Mouse (Mus musculus) kidney, embryonic 14.5 days (tissue): ENCODE data around the gene Mfsd5. TPM values are rescaled to one million over a fixed set of nuclear protein-coding genes. Genes with fewer than 3 reads are reported as not detected.

ENCODE experiments used
- ATAC-seq: fragments of 200-750 bp; cut with Nextera tagmentation; 2 replicates; pipeline ENCODE4 v1.8.0; 2017; ENCODE audit warnings: moderate number of reproducible peaks, mild to moderate bottlenecking, moderate TSS enrichment, moderate library complexity; ENCODE audit not compliant: low FRiP score, low TSS enrichment
- H3K27ac ChIP-seq: fragments of 300-500 bp; sonication (generic); 2 replicates; pipeline ENCODE4 v1.5.1; 2014; ENCODE audit warnings: low read depth, mild to moderate bottlenecking, low read length, moderate library complexity, mixed read lengths
- H3K27me3 ChIP-seq: fragments of 300-500 bp; sonication (generic); 2 replicates; pipeline ENCODE4 v1.6.1; 2014; ENCODE audit warnings: mild to moderate bottlenecking, low read length; ENCODE audit not compliant: control insufficient read depth, insufficient read depth
- H3K36me3 ChIP-seq: fragments of 300-500 bp; sonication (generic); 2 replicates; pipeline ENCODE4 v1.6.1; 2014; ENCODE audit warnings: low read length, mixed read lengths; ENCODE audit not compliant: control insufficient read depth, insufficient read depth
- H3K4me1 ChIP-seq: fragments of 300-500 bp; sonication (generic); 2 replicates; pipeline ENCODE4 v1.6.1; 2014; ENCODE audit warnings: low read length, mixed read lengths; ENCODE audit not compliant: control insufficient read depth, insufficient read depth
- H3K4me2 ChIP-seq: fragments of 300-500 bp; sonication (generic); replicated peaks from 2 replicates; pipeline ENCODE4 v1.6.1; 2014; ENCODE audit warnings: low read depth, mild to moderate bottlenecking, low read length
- H3K4me3 ChIP-seq: fragments of 300-500 bp; sonication (generic); 2 replicates; pipeline ENCODE4 v1.5.1; 2014; ENCODE audit warnings: mild to moderate bottlenecking, low read length
- H3K9ac ChIP-seq: fragments of 300-500 bp; sonication (generic); 2 replicates; pipeline ENCODE4 v1.6.1; 2014; ENCODE audit warnings: low read depth, mild to moderate bottlenecking, low read length, moderate library complexity
- H3K9me3 ChIP-seq: fragments of 300-500 bp; sonication (generic); 2 replicates; pipeline ENCODE4 v1.6.1; 2016; ENCODE audit warnings: low read length; ENCODE audit not compliant: control insufficient read depth
- WGBS: fragments of 180-500 bp; shearing (Covaris S2); extraction: QIAGEN DNeasy Blood & Tissue Kit; methylation state at CpG from one replicate; pipeline ENCODE4 v1.1.7; 2014; 5-methylcytosine and 5-hydroxymethylcytosine counted together
- polyA plus RNA-seq: library from polyadenylated mRNA; unstranded; fragments of >200 nt; fragmentation: Nextera tagmentation; extraction: Ambion mirVana; gene quantifications from 2 replicates; pipeline ENCODE4 v1.2.1, GENCODE M21; 2014

The Mfsd5 gene
- 53.7 and 65.3 TPM in 2 replicates for polyA plus RNA-seq

- Histone ChIP-seq H3K4me2 (peak within 1 kb of the TSS; percentile 88), H3K27me3 (no peaks in the 10 kb centered on the region), H3K9ac (peak within 1 kb of the TSS; percentile 81), H3K4me1 (peaks cover 11% of the 10 kb centered on the region), H3K4me3 (peak within 1 kb of the TSS; percentile 89), H3K27ac (peak within 1 kb of the TSS; percentile 90), H3K9me3 (no peaks in the 10 kb centered on the region), H3K36me3 (peaks cover 12% of the 10 kb centered on the region)
- ATAC-seq = peak; percentile 98
- under 1% methylated on average over 65 of the region's 65 CpGs for WGBS
Observed at GRCm38 (mm10) chr15:102279092-102279782, at the start of gene Mfsd5. Gene Mfsd5 (plus strand): TSS chr15:102279454.

DNA sequence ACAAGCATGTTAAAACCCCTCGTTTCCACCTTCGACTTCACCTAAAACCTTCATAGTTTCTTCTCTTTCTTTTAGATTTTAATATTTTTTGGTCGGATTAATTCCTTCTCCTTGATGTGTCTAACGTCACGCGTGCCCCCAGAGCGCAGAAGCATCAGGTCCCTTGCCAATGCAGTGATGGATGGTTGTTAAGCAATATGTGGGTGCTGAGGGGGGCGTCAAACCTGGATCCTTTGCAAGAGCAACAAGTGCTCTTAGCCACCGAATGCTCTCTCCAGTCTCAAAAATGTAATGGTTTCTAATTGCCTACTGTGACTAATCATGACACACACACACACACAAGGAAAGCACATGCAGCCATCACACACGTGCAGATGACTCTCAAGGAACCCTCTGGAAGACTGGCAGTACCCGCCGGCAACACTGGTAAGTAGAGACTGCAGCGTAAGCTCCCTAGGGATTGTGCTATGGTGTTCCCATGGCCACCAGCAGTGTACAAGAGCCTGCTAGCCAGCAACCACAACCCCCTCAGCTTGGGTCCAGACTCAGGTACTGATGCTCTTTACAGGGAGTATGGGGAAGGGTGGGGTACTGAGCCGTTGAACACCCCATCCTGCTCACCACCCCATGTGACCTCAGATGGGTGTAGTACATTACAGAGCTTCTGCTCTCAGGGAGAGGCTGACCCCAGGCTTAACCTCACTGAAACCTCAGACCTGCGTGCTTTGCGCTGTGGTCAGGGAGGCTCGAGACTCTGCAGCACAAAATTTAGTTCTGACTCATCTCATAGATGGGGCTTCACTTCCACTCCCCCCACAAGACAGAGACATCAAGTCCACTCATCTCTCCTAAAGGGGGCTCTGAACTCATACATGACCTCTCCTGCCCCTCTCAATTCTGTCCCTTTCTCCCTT is 48.6 kb upstream of the Mfsd5 start:
- H3K27ac ChIP-seq = no peak overlapping the region
- no peaks in the 10 kb centered on the region for H3K27me3 ChIP-seq
- WGBS = 79% methylated on average over 17 of the region's 17 CpGs
- H3K36me3 ChIP-seq = peaks cover under 1% of the 10 kb centered on the region; the same call in 1 of the 2 replicates
- no peak overlapping the region for H3K4me3 ChIP-seq
- no peak overlapping the region for H3K9ac ChIP-seq
- H3K9me3 ChIP-seq = no peaks in the 10 kb centered on the region
- no peak for ATAC-seq
- H3K4me2 ChIP-seq = no peak overlapping the region
- peaks cover 8% of the 10 kb centered on the region for H3K4me1 ChIP-seq

- H3K36me3 ChIP-seq = peaks cover 6% of the 10 kb centered on the region; the same call in 1 of the 2 replicates
- H3K9ac ChIP-seq = no peak within 1 kb of the TSS
- H3K9me3 ChIP-seq = no peaks in the 10 kb centered on the region
- no peaks in the 10 kb centered on the region for H3K27me3 ChIP-seq
- ATAC-seq = no peak
- 49% methylated on average over 6 of the region's 6 CpGs for WGBS
- H3K4me1 ChIP-seq = peaks cover 10% of the 10 kb centered on the region
- no peak within 1 kb of the TSS for H3K4me2 ChIP-seq
- H3K4me3 ChIP-seq = no peak within 1 kb of the TSS
- no peak within 1 kb of the TSS for H3K27ac ChIP-seq
Observed at GRCm38 (mm10) chr15:102231748-102232147, 47.5 kb upstream of the Mfsd5 start, which contains the start of gene Itgb7. Gene Itgb7 (minus strand): TSS chr15:102231944.

DNA sequence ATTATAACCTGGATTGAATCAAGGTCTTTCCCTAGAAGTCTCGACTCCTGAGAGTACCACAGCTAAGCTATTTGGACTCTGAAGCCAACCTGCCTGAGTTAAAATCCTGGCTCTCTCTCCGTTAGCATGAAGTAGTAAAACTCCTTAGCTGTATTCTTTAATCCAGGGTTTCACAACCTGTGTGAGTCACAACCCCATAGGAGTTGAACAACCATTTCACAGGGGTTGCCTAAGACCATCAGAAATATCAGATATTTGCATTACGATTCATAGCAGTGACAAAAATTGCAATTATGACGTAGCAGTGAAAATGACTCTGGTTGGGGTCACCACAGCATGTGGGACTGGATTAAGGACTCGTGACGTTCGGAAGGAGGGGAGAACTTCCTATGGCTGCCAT is 46.5 kb upstream of the Mfsd5 start:
- Histone ChIP-seq H3K4me3 (no peak overlapping the region), H3K4me1 (peaks cover 10% of the 10 kb centered on the region), H3K9ac (no peak overlapping the region), H3K27me3 (no peaks in the 10 kb centered on the region), H3K4me2 (no peak overlapping the region), H3K9me3 (no peaks in the 10 kb centered on the region), H3K36me3 (peaks cover 6% of the 10 kb centered on the region; the same call in 1 of the 2 replicates), H3K27ac (no peak overlapping the region)
- 84% methylated on average over 7 of the region's 7 CpGs for WGBS
- ATAC-seq = no peak

- Histone ChIP-seq H3K27me3 (no peaks in the 10 kb centered on the region), H3K4me1 (peaks cover 10% of the 10 kb centered on the region), H3K9me3 (no peaks in the 10 kb centered on the region), H3K36me3 (peaks cover 11% of the 10 kb centered on the region; the same call in 1 of the 2 replicates), H3K9ac (no peak overlapping the region), H3K4me3 (no peak overlapping the region), H3K4me2 (no peak overlapping the region), H3K27ac (no peak overlapping the region)
- ATAC-seq = no peak
- 33% methylated on average over 2 of the region's 2 CpGs for WGBS
Observed at GRCm38 (mm10) chr15:102233896-102234295, 45.4 kb upstream of the Mfsd5 start.

- H3K4me1 ChIP-seq = peaks cover 10% of the 10 kb centered on the region
- peaks cover 12% of the 10 kb centered on the region; the same call in 1 of the 2 replicates for H3K36me3 ChIP-seq
- ATAC-seq = no peak
- H3K27ac ChIP-seq = no peak overlapping the region
- 29% methylated on average over 21 of the region's 21 CpGs for WGBS
- no peaks in the 10 kb centered on the region for H3K27me3 ChIP-seq
- peak overlapping the region; percentile 17; the same call in 1 of the 2 replicates for H3K4me2 ChIP-seq
- H3K4me3 ChIP-seq = no peak overlapping the region
- no peaks in the 10 kb centered on the region for H3K9me3 ChIP-seq
- no peak overlapping the region for H3K9ac ChIP-seq
Observed at GRCm38 (mm10) chr15:102235371-102236027, 43.8 kb upstream of the Mfsd5 start.

- peaks cover 12% of the 10 kb centered on the region; the same call in 1 of the 2 replicates for H3K36me3 ChIP-seq
- no peak for ATAC-seq
- no peak overlapping the region for H3K4me2 ChIP-seq
Observed at GRCm38 (mm10) chr15:102238543-102239259, 40.6 kb upstream of the Mfsd5 start.

DNA sequence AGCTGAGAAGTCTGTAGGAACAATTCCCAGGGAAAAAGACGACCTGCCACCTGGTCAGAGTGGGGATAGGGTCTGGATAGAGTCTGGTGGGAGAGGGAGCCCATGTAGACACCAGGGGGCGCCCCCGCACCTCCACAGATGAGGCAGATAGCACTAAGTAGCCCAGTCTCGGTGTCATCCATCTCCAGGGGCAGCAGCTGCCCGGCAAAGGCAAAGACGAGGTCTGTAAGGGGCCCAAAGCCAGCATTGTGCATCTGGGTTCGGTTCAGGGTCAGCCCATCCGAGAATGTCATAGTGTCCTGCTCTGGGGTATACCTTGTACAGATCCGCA is 40.0 kb upstream of the Mfsd5 start:
- no peak overlapping the region for H3K27ac ChIP-seq
- H3K27me3 ChIP-seq = no peaks in the 10 kb centered on the region
- no peak overlapping the region for H3K4me3 ChIP-seq
- ATAC-seq = peak; percentile 79
- H3K4me2 ChIP-seq = no peak overlapping the region
- no peaks in the 10 kb centered on the region for H3K9me3 ChIP-seq
- H3K36me3 ChIP-seq = peaks cover 12% of the 10 kb centered on the region; the same call in 1 of the 2 replicates
- H3K4me1 ChIP-seq = peaks cover 25% of the 10 kb centered on the region
- H3K9ac ChIP-seq = no peak overlapping the region
- WGBS = 11% methylated on average over 9 of the region's 9 CpGs

More at GRCm38 (mm10) chr15:102238543-102239259, 40.6 kb upstream of the Mfsd5 start:
- Histone ChIP-seq H3K4me1 (peaks cover 20% of the 10 kb centered on the region), H3K27ac (no peak overlapping the region), H3K27me3 (no peaks in the 10 kb centered on the region), H3K9ac (no peak overlapping the region), H3K4me3 (no peak overlapping the region), H3K9me3 (no peaks in the 10 kb centered on the region)
- WGBS = 88% methylated on average over 14 of the region's 14 CpGs
